Mouse (Mus musculus) left cerebral cortex, adult 8-10 months (tissue): ENCODE results near the gene Gast. TPM values are rescaled to one million over a fixed set of nuclear protein-coding genes. Genes with fewer than 3 reads are reported as not detected.
A peak's percentile ranks its signal among the peaks of the same experiment; 100 is the strongest.
"Not testable (repeated sequence)": the region's sequence is repeated elsewhere in the genome, so short reads cannot be mapped to it uniquely, and the experiment has no call there.

Experiments
- DNase-seq, 2 experiments: peaks; one replicate each; pipeline ENCODE4 v3.0.0; 2022; ENCODE audit warnings: low spot score in 2 of 2
- total RNA-seq, 4 experiments: library from RNA; stranded (reverse); gene quantifications; 2 replicates each; pipeline ENCODE4 v1.2.4; 2022

Gast gene
- not detected for total RNA-seq

DNA sequence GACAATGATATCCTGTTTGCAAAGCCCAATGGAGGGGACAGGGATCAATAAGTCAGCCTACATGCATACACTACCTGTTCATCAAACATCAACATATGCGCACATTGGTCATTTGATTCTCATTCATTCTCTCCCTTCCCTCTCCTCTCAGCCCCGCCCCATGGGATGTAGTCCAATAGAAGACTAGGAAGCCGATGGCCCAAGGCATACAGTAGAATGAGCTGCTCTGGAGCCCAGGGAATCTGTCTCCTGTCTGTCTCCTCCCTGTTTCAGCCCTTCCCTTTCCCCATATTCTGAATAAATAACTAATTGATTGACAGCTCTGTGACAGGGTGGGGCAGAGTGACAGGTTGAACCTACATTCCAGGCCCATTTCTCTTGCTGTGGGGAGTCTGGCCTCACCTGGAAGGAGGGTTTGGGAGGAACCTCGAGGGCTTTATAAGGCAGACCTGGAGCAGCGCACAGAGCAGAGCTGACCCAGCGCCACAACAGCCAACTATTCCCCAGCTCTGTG, at the start of gene Gast:
Gene Gast (plus strand): TSS at position 464 of the 514 bp plus-strand sequence.
- DNase-seq = no peak

DNA sequence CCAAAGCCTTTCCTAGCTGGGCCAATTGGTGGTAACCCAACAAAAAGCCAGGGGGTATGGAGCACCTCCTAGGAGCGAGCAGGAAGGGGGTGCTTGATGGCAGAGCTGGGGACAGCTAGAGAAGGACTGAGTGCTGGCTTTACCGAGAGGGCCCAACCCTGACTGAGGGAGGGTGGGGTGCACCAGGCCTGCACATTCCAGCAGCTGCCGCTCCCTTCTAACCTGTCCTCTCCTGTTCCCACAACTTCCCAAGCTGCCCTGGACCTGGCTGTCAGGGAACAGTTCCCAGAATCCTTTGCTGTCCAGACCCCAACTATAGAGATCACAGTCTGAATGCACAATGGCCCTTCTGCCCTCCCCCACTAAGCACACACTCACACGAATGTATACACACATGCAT, 49.2 kb upstream of the Gast start:
- no peak for DNase-seq

DNA sequence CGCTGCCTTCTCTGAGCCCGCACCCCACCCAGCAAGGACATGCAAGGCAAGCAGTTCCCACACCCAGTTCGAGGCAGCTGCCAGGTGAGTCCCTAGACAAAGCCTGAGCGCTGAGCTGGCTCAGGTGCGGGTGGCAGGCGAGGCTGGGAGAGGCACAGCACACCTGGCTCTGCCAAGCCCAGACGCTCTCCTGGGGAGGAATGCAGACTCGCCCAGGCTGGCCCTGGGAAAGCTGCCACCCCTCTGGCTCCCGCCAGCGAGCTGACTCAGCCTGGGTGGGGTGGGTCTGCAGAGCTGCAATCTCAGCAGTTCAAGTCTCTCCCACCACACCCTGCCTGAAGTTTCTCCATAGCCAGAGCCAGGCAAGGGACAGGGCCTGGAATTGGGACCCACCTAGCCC, 47.2 kb upstream of the Gast start:
- DNase-seq = no peak

DNA sequence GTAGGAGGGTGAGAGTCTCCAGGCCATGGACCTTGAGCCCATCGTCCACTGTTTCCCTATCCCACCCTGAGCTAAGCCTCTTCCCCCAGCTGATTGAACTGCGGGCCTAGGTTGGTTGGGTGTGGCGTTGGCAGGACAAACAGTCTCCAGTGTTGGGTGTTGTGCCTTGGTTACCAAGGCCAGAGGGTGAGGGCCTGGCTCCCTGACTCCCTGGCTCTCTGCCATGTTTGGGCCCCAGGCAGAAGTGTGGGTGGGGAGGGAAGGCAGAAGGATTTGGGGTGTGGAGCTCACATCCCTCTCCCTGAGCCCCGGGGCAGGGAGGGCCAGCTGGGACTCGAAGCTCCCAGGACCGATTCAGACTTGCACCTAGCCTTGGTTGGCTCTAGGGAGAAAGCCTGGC, 45.3 kb upstream of the Gast start:
- no peak for DNase-seq

DNA sequence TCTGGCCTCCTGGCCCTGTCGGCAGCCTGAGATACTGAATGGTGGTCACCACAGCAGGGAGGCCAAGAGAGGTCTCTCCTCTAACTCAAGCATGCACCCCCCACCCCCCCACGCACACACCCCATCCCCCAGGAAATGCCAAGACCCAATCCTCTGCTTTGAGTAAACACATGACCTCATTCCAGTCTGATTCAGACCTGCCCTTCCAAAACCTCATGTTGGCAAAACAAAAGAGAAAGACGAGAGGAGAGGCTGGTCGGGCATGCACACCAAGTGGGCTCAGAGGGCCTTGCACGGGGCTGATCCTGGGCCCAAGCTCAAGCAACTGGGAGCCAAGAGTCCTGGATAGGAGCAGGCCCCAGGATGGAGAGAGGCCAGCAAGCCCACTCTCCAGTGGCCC, 44.0 kb upstream of the Gast start:
- DNase-seq = no peak

DNA sequence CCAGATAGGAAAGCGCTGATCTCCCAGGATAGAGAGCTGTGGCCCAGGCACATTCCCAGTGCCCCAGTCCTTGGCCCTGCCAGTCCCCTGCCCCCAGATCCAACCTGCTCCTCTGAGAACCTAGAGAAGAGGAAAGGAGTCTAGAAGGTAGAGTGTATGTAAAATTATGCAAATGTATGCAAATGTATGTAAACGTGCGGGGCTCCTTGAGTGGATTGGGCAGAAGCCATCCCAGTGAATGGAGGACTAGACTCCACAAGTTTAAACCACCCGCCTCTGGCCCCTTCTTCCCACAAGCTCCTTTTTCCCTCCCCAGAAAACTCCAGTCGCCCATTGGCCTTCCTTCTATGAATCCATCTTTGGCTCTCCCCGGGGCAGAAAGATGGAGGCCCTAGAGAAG, 41.3 kb upstream of the Gast start:
- DNase-seq = no peak

DNA sequence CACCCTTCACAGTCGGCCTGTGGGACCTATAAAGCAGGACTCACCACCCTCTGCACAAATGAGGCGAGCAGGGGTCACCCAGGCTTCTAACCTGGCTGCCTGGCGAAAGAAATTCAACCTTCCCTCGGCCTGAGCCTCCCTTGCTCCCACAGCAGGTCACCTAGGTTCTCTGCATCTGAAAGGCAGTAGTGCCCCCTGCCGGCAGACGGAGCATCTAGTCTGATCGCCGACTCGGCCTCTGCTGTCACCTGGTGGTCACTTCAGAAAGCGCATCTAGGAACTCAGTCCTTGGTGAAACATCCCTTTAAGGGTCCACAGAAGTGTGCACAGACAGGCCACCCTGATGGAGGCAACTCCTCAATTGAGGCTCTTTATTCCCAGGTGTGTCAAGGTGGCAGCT, 38.9 kb upstream of the Gast start:
- peak in 1 of 2 experiments; percentile 67 for DNase-seq

DNA sequence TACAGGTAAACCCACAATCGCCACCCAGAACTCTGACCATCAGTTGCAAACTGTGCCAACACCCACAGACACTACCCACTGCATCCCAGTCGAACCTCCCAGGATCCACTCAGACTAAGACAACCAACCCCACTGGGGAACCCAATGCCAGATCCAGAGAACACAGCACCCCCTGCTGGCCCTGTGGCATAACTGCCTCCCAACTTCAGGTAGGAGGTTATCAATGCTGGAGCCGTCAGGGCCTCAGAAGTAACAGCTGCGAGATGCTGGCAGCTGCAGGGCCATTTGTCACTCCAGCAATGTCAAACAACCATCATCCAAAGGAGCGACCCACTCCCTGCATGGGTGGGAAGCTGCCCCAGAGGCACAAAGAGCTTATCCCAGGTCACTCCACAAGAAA, 36.4 kb upstream of the Gast start:
- no peak for DNase-seq

DNA sequence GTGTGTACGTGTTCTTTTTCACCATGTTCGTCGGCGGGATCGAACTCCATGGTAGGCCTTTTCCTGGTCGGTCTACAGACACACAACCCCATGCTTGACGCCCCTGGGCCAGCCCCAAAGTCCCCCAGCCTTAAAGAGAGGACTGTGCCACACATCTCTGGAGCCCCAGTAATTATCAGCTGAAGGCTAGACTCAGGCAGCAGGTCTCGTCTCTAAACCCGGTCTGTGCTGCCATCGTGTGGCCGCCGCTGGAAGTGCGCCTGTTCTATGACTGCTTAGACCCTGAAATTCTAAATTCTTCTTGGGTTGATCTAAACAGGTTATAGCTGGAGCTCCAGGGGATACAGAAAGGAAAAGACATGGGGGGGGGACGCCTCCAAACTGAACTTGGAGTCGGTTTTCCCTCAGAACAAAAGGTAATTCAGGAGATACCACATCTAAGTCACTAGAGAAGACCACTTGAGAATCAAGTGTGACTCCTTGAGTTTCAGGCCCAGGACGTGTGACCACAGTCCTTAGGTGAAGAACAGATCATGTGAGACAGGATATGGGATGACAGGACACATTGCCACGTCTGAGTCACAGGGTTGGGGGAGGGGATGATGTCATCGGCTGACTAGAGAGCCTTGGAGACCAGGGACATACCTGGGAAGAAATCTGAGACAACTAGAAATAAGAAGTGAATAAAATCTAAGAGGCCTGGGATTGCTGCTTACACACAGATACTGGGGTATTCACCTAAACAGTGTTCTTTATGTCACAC, 35.8 kb upstream of the Gast start:
- peak in 1 of 2 experiments; percentile 90 for DNase-seq

DNA sequence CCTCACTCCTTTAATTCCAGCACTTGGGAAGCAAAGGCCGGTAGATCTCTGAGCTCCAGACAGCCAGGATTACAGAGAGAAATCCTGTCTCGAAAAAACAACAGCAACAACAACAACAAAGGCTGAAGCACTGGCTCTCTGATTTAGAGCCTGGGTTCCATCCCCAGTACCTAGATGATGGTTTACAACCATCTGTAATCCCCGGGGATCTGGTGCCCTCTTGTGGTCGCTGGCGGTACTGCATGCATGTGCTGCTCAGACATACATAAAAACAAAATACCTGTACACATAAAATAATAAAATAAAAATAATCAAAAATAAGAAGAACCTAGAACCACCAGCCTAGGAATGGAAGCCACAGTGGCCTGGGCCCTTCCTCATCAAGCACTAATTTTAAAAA, 33.9 kb upstream of the Gast start:
- DNase-seq = peak in 1 of 2 experiments; percentile 72

DNA sequence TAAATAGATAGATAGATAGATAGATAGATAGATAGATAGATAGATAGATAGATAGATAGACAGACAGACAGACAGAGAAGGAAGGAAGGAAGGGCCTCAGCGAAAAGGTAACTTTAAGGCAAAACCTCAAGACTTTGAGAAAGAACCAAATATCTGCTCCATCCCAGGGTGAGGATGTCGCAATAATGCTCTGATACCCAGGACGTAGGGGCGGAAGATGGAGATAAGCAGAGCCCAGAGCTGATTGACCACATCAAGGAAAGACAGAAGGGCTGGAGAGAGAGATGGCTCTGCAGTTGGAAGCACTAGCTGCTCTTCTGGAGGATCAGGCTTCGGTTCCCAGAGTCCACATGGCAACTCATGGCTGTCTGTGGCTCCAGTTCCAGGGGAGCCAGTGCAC, 32.9 kb upstream of the Gast start:
- no peak for DNase-seq

DNA sequence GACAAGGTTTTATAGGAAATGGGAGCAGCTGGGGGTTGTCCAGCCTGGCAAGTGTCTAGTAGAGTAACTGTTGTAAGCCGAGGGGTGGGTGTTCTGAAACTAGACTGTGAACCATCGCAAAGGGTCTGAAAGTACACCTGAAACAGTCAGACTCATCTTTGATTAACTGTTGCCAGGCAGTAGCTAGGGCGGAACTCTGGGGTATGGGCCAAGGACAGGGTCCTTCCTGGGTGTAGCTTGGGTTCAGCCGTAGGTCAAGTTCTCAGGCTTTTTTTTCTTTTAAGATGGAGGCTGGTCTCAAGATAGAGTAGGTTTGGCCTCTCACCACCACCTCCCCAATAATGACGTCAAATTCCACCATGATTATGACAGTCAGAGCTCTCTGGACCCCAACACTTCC, 26.3 kb upstream of the Gast start:
- no peak for DNase-seq

DNA sequence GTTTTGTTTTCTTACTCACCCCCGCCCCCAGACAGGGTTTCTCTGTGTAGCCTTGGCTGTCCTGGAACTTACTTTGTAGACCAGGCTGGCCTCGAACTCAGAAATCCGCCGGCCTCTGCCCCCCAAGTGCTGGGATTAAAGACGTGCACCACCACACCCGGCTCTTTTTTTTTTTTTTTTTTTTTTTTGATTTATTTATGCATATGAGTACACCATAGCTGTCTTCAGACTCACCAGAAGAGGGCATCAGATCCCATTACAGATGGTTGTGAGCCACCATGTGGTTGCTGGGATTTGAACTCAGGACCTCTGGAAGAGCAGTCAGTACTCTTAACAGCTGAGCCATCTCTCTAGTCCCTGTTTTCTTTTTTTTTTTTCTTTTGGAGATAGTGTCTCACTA, 25.5 kb upstream of the Gast start:
- not testable (repeated sequence) for DNase-seq

DNA sequence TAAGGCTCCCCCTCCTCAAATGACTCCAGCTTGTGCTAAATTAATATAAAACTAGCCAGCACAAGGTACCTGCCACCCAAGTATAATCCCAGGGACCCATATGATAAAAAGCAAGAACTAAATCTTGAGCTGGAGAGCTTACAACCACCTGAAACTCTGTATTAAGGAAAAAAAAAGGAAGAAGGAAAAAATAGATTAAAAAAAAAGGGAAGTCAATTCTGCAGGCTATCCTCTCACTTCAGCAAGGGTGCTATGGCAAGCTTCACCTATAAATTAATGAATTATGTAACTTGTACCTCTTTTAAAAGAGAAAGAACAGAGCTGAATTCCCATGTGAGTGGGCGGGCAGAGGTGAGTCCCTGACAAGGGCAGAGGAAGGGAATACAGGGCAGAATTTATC, 22.6 kb upstream of the Gast start:
- DNase-seq = no peak

DNA sequence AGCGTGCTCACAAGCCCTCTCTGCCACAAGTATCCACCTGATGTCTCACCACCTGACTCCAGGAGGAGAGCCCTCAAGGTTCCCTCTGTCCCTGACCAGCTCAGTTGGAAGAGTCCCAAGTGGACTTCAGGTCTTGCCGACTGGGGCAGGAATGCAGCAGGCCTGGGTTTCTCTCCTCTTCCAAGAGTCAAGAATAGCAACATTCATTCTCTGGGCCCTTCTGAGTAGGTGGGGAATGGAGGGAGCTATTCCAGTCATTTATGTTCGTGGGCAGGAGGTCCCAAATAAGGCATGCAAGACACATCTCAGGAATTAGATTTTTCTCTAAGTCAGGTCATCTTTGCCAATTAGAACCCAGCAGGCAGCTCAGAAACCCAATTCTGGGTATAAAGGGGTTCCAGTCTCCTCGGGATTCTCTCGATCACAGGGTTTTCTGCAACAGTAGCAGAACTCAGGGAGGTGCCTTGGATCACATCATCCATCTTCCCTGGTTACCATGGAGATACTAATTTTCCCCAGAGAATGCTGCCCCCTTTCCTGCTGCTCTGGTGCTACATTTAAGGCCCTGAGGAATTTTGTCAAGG, 22.0 kb upstream of the Gast start:
- peak in 1 of 2 experiments; percentile 59 for DNase-seq

DNA sequence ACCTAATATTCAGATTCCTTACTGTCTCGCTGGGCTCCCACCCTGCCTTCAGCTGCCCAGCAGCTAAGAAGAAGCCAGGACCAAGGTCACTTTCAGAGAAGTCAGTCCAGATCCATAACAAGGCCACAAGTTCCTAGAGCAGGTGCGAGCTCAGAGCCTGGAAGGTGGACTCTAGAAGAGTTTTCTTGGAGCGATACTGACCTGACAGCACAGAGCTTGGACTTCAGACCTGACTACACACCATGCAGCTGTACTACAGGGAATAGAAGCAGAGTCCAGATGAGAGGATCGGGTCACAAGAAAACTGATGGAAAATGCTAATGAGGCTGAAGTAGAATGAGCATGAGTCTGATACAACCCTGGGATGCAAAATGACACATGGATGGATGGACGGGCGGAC, 20.8 kb upstream of the Gast start:
- no peak for DNase-seq

DNA sequence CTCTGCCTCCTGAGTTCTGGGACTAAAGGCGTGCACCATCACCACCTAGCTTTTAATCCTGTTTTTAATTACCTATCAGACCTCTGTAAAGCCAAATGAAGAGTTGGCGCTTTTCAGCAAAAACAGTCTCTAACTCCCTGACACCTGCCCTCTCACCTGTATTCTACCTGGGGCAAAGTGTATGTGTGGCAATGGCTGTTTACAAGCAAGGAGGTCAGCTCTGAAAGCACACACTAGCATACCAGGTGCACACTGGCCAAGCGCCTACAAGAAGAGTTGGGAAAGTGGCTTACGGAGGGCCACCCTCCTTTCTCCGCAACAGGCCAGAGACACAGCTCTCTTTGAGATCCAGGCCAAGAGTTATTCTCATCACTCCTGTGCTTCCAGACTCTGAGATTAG, 18.8 kb upstream of the Gast start:
- DNase-seq = no peak

DNA sequence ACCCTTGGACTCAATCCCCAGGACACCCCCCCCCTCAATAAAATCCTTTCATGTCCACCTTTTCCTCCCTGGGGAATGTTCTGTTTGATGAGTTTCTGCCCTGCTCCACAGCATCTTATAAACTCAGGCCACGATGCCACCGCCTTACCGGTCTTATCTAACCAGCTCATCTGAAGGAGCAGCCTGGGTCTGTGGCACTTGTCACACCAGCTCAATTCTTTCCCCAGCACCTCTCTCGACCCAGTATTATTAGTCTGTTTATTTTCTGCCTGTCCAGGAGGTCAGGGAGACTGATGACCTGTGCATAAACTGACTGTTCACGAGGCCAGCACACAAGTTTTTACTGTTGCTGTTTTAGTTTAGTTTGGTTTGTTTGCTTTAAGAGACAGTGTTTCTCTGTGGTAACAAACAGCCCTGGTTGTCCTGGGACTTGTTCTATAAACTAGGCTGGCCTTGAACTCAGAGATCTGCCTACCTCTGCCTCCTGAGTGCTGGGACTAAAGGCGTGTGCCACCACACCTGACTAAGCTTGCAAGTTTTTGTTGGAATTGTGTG, 16.3 kb upstream of the Gast start:
- DNase-seq = no peak

DNA sequence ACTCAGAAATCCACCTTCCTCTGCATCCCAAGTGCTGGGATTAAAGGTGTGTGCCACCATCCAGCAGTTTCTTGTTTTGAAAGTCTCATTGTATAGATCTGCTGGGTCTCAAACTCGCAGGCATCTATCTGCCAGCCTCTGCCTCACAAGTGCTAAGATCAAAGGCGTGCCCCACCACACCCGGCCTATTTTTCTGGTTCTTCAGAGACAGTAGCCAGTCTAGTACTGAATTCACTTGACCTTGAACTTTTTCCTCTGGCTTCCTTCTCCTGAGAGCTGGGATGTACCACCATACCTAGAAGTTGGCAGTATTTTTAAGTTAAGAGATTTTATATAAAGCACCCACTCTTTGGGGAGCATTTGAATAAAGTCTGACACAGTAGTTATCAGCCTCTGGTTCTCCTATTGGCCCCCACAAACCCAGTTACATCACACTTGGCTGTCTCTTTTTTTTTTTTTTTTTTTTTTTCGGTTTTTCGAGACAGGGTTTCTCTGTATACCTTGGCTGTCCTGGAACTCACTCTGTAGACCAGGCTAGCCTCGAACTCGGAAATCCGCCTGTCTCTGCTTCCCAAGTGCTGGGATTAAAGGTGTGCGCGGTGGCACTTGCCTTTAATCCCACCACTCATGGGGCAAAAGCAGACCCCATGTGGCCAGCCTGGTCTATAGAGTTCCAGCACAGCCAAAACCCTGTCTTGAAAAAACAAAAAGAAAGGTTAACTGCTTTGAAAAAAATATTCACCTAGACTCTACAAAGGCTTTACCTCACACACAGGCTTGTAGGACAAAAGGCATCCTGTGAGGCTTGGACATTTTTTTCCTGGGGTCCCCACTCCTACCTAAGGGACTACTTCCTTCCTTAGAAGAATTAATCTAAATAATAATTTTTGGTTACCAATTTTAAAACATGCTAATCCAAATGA, 15.4 kb upstream of the Gast start:
- no peak for DNase-seq

DNA sequence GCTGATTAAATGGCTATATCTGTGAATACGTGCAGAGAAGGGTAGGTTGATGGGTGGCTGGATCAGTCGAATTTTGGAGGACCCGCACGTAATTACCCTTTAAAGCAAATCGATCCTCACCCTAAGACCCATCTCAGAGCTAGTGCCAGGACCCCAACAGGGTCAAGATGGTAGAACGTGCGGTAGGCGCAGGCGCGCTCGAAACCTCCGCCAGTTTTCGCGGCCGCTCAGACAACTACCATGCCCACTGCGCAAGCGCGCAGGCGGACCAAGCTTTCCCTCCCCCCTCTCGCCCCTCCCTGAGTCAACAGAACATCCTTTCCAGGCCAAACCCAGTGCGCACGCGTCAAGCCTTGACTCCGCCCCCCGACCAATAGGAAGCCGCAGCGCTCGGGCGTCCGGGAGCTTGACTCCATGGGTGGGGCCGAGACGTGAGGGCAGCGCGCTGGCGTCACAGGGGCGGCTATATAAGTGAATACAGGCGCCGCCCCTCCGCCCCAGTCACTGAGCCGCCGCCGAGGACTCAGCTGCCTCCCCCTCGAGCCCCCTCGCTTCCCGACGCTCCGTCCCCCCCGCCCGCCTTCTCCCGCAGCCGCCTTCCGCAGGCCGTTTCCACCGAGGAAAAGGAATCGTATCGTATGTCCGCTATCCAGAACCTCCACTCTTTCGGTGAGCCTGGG, 14.6 kb upstream of the Gast start, which contains the start of gene Eif1:
Gene Eif1 (plus strand): TSS at position 394 of the 680 bp plus-strand sequence.
- peak; percentile 98 to 99 for DNase-seq

DNA sequence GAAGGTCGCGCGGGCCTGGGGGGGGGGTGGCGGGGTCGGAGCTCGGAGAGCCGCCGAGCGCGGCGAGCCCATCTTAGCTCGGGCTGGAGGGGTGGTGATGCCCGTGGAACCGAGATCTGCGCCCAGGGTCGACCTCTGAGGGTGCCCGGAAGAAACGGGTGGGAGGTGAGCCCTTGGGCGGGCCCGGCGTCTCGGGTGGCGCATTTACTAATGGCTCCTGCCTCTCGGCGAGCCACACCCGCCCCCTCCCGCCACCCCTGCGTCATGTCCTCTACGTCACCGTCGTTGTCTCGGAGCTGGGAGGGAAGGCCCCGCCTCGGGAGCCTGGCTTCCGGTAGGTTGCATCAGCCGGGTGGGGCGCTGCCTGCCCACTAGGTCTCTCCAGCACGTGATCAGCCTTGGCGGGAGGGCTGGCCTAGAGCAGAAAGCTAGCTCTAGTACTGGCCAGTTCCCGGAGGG, 14.0 kb upstream of the Gast start:
- peak; percentile 79 to 97 for DNase-seq
